Mouse (Mus musculus) E14TG2a.4 (cell line): ENCODE data around the gene Cpvl.

Experiments
- CTCF ChIP-seq: conservative IDR thresholded peaks from 2 replicates; pipeline ENCODE4 v1.5.1; 2014; ENCODE audit warnings: low read length
- NANOG ChIP-seq: IDR thresholded peaks from 2 replicates; pipeline ENCODE4 v1.6.1; 2014; ENCODE audit warnings: borderline replicate concordance, low read length, mixed read lengths
- POU5F1 ChIP-seq: IDR thresholded peaks from 2 replicates; pipeline ENCODE4 v1.6.1; 2014; ENCODE audit warnings: low read length, borderline replicate concordance

GRCm38 (mm10) chr6:53912112-53912782 lies 66.2 kb downstream of the Cpvl start:
- TF ChIP-seq CTCF (no peak), POU5F1 (no peak), NANOG (no peak)
